Mouse (Mus musculus) heart, adult 11 months (tissue): ENCODE results near the gene Cbarp.

Experiments used
- DNase-seq: peaks from one replicate; pipeline ENCODE4 v3.0.0; 2022

The Cbarp gene

GRCm38 (mm10) chr10:80140666-80141035, at the start of gene Cbarp:
TSS of gene Cbarp (minus strand) at chr10:80140835.
- DNase-seq, result no peak

DNA sequence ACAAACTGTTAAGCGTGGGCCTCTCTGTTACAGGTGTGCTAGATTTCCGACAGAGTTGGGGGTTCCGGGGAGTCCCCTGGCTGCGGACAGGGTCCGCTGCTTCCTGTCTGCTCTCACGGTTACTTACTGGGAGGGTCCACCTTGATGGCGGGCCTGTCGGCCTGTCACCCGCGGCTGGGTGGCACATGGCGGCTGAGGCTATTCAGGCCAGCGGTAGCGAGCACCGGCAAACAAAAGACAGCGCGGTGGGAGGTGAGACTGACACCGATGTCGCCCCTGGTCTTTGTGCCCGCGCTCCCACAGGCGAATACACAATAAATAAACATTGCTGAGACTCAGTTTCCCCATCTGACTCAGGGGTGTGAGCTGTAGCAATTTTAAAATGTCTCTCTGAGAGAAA, 49.4 kb upstream of the Cbarp start:
- no peak for DNase-seq

DNA sequence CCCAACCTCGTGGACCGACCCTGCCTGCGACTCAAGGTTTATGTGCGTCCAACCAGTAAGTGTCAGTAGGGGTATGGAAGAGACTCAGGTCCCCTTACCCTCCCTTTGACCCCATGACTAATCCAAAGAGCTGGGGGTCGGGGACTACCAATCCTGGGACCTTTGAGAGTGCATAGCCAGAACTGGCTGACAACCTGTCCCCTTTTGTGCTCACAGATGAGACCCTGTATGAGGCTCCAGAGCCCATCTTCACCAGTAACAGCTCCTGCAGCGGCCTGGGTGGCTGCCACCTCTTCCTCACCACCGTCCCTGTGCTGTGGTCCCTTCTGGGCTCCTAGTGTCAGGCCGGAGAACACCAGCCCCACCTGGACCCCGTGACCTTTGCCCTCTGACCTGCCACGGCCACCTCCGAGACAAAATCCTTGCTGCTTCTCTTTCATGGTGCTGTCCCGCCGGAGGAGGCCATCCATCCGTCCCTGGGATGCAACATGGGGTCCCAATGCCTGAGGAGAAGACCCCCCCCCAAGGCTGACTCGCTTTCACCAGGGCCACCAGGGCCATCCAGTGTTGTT, 47.9 kb upstream of the Cbarp start:
- peak; percentile 88 for DNase-seq

GRCm38 (mm10) chr10:80187739-80188138, 47.1 kb upstream of the Cbarp start:
- peak; percentile 88 for DNase-seq

- peak; percentile 92 for DNase-seq
These were observed 46.0 kb upstream of the Cbarp start for GRCm38 (mm10) chr10:80186649-80187048.

- DNase-seq, result peak; percentile 88
These were observed 41.9 kb upstream of the Cbarp start for GRCm38 (mm10) chr10:80182547-80182946.

- no peak for DNase-seq
These were observed 40.2 kb upstream of the Cbarp start for GRCm38 (mm10) chr10:80180823-80181222.

GRCm38 (mm10) chr10:80180288-80180687, 39.7 kb upstream of the Cbarp start:
- DNase-seq, result peak; percentile 91

GRCm38 (mm10) chr10:80179068-80180051, 38.7 kb upstream of the Cbarp start, which contains the start of gene Efna2:
TSS of gene Efna2 (plus strand) at chr10:80179482.
- peak; percentile 95 for DNase-seq

GRCm38 (mm10) chr10:80177441-80178279, 37.0 kb upstream of the Cbarp start:
- DNase-seq, result peak; percentile 92

DNA sequence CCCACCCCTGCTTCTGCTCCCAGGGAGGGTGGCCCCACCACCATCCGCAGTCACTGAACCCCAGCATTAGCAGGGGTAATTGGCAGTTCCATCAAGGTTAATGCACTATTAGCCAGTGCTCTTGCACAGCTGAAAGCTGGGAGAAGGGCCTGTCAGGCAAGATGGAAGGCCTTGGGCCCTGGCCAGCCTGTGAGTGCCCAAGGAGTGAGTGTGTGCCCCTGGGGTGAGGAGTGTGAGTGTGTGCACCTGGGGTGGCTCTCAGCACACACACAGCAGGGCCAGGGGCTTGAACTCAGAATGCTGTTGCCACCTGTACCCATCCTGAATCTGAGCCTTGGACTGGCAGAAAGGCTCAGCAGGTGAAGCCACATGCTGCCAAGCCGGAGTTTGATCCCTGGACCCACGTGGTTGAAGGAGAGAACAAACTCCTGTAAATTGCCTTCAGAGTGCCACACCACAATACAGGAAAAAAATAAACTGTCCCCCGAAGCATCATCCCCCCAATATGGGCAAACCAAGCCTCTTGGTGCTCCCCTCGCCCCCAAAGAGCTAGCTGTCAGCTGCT, 35.7 kb upstream of the Cbarp start:
- DNase-seq, result peak; percentile 92

- DNase-seq, result peak; percentile 96
These were observed 35.1 kb upstream of the Cbarp start for GRCm38 (mm10) chr10:80175536-80176269.

GRCm38 (mm10) chr10:80174705-80175104, 34.1 kb upstream of the Cbarp start:
- peak; percentile 96 for DNase-seq

DNA sequence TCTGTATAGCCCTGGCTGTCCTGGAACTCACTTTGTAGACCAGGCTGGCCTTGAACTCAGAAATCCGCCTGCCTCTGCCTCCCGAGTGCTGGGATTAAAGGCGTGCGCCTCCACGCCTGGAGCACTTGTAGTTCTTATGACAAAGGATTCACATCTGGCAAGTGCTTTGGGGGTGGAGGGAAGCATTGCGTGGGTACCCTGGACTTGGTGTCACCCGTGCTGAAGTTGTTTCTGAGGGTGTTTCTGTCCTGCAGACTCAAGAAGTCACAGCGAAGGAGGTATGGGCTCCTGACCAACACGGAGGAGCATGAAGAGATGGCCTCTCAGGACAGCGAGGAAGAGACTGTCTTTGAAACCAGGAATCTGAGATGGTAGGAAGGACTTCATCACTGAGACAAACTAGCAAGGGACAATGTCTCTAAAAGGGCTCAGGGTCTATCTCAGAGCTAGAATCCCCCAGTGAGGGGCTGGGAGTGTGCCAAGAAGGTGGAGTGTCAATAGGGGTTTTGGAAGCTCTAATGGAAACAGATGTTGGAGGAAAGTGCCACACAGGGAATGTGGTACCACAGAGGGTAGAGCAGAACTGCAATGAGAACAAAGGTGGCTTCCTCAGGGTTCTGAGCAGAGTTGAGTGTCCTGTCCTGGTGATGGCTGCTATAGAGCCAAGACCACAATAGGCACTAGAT, 33.5 kb upstream of the Cbarp start:
- DNase-seq, result peak; percentile 94

GRCm38 (mm10) chr10:80173358-80173757, 32.7 kb upstream of the Cbarp start:
- peak; percentile 95 for DNase-seq

DNA sequence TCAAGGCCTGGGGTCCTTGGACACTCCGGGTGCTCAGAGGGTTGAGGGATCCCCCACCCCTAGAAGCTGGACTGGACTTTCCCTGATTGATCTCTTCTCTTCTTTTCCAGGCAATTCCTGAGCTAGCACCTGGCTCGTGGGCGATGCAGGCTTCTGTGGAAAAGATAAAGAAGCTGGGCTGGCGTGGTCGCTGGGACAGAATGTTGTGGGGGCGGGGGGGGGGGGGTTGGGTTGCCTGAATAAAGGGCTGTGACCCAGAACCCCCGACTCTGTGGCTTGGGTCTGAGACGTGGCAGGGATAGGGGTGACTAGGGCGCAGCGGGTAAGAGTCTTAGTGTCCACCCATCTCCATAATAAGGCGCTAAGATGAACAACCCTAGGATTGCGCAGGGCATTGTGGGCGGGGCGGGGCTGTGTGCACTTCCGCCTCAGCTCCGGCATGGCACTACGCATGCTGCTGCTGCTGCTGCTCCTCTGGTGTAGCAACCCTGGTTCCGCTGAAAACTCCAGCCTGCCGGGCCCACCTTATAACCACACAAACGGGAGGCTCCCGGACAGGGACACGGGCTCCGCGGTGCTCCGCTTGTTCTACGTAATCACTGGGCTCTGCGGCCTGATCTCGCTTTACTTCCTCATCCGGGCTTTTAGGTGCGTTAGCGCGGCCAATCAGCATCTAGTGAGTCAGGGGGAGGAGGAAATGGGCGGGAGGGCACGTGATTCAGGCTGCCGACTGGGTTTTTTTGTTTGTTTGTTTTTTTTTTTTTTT, 32.1 kb upstream of the Cbarp start, which contains the start of gene 1600002K03Rik:
TSS of gene 1600002K03Rik (plus strand) at position 418 of the 766 bp plus-strand sequence.
- DNase-seq, result peak; percentile 100

DNA sequence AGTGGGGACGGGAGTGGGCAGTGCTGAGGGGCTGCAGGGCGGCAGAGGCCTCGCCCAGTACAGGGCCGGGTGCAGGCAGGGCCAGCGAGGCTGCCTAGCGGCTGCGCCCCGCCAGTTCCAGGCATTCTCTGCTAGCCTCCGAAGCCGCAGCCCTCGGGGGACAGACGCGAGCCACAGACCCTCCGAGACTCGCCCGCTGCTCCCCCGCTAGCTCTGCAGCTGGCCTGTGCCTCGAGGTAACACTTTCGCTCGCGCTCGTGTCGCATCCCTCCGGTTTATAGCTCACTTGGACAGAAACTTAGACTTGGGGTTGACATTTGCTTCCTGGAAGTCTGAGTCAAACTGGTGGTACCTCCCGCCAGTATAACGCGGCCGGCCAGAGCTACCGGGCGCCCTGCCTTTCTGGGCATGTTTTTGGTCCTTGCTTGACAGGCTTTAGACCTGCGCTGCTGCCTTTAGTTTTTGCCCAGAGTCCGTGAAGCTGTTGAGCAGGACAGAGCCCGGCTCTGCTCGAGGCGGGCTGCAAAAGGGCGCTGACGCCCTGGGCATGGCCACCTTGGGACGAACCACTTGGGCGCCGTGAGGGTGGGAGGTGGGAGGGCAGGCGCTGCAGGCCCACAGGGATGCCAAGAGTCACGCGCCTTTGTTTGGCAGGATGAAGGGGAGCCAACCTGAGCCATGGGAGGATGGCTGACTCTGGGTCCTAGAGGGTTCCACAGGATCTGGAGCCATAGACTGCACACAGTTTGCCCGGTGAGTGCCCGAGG, 31.3 kb upstream of the Cbarp start:
- peak; percentile 97 for DNase-seq

DNA sequence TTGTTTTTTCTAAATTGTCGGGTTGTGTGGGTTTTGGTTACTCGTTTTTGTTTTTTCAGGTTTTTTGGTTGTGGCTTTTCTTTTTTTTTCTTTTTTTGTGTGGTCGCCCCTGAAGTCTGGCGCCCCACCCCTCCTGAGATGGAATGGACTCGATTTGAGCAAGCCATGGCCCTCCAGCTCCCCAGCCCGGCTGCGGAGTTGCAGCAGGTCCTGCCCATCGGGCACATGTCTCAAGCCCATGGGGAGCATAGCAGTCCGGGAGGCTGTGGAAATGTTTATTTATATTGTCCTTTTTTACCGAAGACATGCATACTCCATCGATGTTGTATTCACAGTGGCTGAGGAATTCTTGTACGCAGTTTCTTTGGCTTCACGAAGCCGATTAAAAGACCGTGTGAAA, 30.6 kb upstream of the Cbarp start:
- peak; percentile 90 for DNase-seq

DNA sequence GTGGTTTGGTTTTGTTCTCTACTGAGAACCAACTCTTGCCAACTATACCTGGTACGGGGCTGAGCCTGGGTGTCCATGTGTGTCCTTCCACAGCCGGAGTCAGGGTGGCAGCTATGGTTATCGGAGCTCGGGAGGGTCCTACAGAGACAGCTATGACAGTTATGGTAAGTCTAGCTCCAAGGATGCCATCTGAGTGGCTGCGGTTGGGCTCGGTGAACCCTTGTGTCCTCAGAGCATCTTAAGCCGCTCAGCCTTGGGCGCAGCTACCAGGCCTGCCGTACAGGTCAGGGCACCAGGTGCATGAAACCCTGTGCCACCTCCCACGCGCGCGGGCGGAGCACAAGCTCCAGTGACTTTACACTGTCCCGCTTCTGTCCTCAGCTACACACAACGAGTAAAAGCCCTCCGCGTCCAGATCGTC, 30.0 kb upstream of the Cbarp start:
- DNase-seq, result peak; percentile 95

DNA sequence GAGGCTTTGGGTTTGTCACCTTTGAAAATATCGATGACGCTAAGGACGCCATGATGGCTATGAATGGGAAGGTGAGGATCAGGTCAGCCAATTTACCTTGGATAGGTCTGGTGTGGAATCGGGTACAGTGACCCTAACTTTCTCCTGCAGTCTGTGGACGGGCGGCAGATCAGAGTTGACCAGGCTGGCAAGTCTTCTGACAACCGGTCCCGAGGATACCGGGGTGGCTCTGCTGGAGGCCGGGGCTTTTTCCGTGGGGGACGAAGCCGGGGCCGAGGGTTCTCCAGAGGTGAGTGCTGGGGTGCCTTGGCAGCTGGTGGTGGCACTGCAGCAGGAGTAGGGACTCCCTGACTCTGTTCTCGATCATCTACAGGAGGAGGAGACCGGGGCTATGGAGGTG, 29.4 kb upstream of the Cbarp start:
- peak; percentile 96 for DNase-seq
